Mouse (Mus musculus): ENCODE data around the gene Ptprn2. TPM values are rescaled to one million over a fixed set of nuclear protein-coding genes. Genes with fewer than 3 reads are reported as not detected.

The Ptprn2 gene
- total and polyA plus RNA-seq, 2 experiments from 2014 or later: 18.4 to 101 TPM

DNA sequence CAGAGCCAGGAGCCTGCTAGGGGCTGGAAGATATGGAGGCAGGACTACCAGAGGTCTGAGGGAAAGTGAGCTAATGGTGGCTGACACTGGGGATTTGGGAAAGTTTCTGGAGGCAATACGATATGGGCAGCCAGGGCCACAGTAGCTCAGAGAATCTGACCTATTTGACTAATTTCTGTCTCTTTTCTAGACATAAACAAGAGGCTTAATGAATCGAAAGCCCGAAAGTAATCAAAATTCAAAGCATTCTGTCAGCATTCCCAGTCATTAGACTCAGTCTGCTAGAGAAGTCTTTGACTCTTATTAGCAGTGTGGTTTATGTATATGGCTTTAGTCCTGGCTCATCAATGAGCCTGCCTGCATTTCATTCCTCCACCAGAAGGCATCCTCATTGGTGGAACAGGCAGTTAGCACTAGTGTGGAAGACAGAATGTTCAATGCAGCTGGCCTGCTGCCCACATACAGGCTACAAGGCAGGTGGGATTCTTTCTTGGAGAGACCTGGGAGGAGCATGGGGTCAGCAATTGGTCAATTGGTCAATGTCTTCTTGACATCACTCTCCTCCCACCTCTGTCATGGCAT lies 353.2 kb downstream of the Ptprn2 start:
- 76% methylated on average over 3 of the region's 3 CpGs for WGBS

DNA sequence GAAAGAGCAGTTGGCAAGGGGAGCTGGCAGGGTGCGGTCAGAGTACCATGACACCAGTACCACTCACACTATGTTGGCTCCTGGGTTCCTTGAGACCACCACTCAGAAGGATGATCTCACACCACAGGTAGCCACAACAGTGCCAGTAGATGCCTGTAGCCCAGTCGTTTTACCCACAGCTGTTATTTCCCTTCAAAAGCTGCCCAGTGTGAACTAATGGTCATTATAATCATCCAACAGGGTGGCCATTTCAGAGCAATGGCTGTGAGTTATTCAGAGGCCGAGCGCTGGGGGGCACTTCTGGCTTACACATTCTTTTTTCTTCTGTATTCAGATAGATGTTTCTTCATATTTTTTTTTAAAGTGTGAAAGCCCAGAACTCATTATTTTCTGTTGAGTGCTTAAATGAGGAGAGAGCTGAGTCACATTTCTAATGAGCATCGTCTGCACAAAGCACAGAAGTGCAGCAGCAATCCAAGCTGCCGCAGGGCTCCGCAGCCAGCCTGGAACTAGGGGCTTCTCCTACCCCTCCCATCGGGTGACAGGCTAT lies 357.3 kb downstream of the Ptprn2 start:
- H3K4me2 ChIP-seq (ENCODE audit: low read depth, low read length): no peak overlapping the region
- no peaks in the 10 kb centered on the region for H3K9me3 ChIP-seq (ENCODE audit: low read length)
- 54% methylated on average over 8 of the region's 8 CpGs for WGBS
- H3K27me3 ChIP-seq (ENCODE audit: insufficient read depth, low read length): no peaks in the 10 kb centered on the region
- no peak for TF ChIP-seq CTCF (IDR thresholded peaks at IDR 0.05; ENCODE audit: low read depth)
- ATAC-seq (peak; percentile 61), DNase-seq (ENCODE audit: low spot score) (peak; percentile 61)
- H3K27ac ChIP-seq: no peak overlapping the region
- no peaks in the 10 kb centered on the region for H3K36me3 ChIP-seq (ENCODE audit: insufficient read depth, low read length)
- no peaks in the 10 kb centered on the region; the same call in 1 of the 2 replicates for H3K4me1 ChIP-seq (ENCODE audit: insufficient read depth, low read length)
- H3K9ac ChIP-seq (replicated peaks; ENCODE audit: low read length): no peak overlapping the region
- H3K4me3 ChIP-seq (ENCODE audit: low read length): no peak overlapping the region

More for the DNA sequence above, 353.2 kb downstream of the Ptprn2 start:
- Histone ChIP-seq H3K9me3 (ENCODE audit: low read length) (no peaks in the 10 kb centered on the region), H3K27ac (no peak overlapping the region), H3K9ac (replicated peaks; ENCODE audit: low read length) (no peak overlapping the region), H3K4me2 (ENCODE audit: low read depth, low read length) (no peak overlapping the region), H3K4me1 (ENCODE audit: insufficient read depth, low read length) (no peaks in the 10 kb centered on the region; the same call in 1 of the 2 replicates), H3K4me3 (ENCODE audit: low read length) (no peak overlapping the region), H3K36me3 (ENCODE audit: insufficient read depth, low read length) (no peaks in the 10 kb centered on the region), H3K27me3 (ENCODE audit: insufficient read depth, low read length) (no peaks in the 10 kb centered on the region)
- no peak; the same call in 1 of the 2 replicates for TF ChIP-seq CTCF (IDR thresholded peaks at IDR 0.05; ENCODE audit: low read depth)
- ATAC-seq (no peak), DNase-seq (ENCODE audit: low spot score) (no peak)

DNA sequence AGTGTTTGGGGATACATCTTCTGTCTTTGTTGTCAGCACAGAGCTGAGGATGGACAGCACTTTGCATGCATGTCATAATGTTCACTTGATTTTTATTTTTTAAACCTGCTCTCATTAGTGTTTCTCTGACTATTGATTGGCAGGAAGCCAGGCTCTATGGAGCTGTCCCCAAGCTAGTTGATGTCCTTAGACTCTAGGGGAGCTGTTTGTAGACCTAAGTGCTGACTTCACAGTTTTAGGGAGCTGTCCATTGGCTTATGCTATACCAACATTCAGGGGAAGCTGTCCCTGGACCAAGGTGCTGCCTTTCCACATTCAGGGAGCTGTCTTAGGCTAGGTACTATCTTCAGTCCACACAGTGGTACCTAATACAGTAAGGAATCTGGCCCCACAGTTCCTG lies 360.7 kb downstream of the Ptprn2 start:
- no peak overlapping the region for H3K4me2 ChIP-seq (ENCODE audit: low read depth, low read length)
- H3K4me3 ChIP-seq (ENCODE audit: low read length): no peak overlapping the region
- no peaks in the 10 kb centered on the region for H3K36me3 ChIP-seq (ENCODE audit: insufficient read depth, low read length)
- no peaks in the 10 kb centered on the region for H3K27me3 ChIP-seq (ENCODE audit: insufficient read depth, low read length)
- no peak overlapping the region for H3K27ac ChIP-seq
- no peak for TF ChIP-seq CTCF (IDR thresholded peaks at IDR 0.05; ENCODE audit: low read depth)
- ATAC-seq: no peak
- no peak overlapping the region for H3K9ac ChIP-seq (replicated peaks; ENCODE audit: low read length)
- H3K4me1 ChIP-seq (ENCODE audit: insufficient read depth, low read length): no peaks in the 10 kb centered on the region; the same call in 1 of the 2 replicates
- no peaks in the 10 kb centered on the region for H3K9me3 ChIP-seq (ENCODE audit: low read length)
- no peak for DNase-seq (ENCODE audit: low spot score)

DNA sequence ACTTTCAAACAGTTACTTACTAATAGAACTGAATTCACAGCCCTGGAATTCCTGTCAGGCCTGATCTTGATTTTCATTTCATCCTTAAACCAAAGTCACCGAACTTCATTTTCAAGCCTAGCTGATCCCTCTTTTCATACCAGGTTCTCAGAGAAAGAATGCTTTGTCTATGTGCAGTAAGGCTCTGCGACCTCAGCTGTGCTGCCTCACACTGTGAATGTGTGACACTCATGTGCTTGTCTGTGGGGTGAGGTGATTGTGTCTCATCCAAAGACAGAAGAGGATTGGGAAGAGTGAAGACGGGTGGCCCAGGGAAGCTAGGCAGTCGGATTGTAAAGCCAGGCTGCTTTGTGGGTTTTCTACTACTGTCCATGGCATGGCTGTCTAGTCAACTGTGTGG lies 361.5 kb downstream of the Ptprn2 start:
- 51% methylated on average over 4 of the region's 4 CpGs for WGBS
- Histone ChIP-seq H3K9me3 (ENCODE audit: low read length) (no peaks in the 10 kb centered on the region), H3K4me2 (ENCODE audit: low read depth, low read length) (no peak overlapping the region), H3K36me3 (ENCODE audit: insufficient read depth, low read length) (no peaks in the 10 kb centered on the region), H3K27me3 (ENCODE audit: insufficient read depth, low read length) (no peaks in the 10 kb centered on the region), H3K4me3 (ENCODE audit: low read length) (no peak overlapping the region), H3K9ac (replicated peaks; ENCODE audit: low read length) (no peak overlapping the region), H3K27ac (no peak overlapping the region), H3K4me1 (ENCODE audit: insufficient read depth, low read length) (no peaks in the 10 kb centered on the region; the same call in 1 of the 2 replicates)
- ATAC-seq (no peak), DNase-seq (ENCODE audit: low spot score) (no peak)
- no peak for TF ChIP-seq CTCF (IDR thresholded peaks at IDR 0.05; ENCODE audit: low read depth)

DNA sequence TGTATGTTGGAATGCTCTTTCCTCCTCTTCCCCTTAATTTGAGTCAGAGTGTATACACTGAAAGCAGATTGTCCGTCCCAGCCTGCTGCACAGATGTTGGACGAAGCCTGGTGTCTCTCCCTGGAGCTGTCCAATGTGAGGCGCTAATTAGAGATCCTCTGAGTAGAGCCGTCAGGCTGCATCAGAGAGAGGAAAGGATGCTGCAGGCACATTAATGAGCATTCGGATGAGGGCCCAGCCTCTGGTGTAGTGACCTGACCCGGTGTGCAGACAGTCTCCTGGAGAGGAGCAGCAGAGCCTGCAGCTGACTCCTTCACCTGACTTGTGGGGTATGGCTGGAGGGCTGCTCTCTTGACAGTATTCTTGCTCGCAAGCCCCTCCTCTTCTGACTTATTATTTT lies 370.8 kb downstream of the Ptprn2 start:
- Histone ChIP-seq H3K4me3 (ENCODE audit: low read length) (no peak overlapping the region), H3K4me2 (ENCODE audit: low read depth, low read length) (no peak overlapping the region), H3K9ac (replicated peaks; ENCODE audit: low read length) (no peak overlapping the region), H3K4me1 (ENCODE audit: insufficient read depth, low read length) (no peaks in the 10 kb centered on the region), H3K27ac (no peak overlapping the region), H3K36me3 (ENCODE audit: insufficient read depth, low read length) (no peaks in the 10 kb centered on the region), H3K27me3 (ENCODE audit: insufficient read depth, low read length) (no peaks in the 10 kb centered on the region), H3K9me3 (ENCODE audit: low read length) (no peaks in the 10 kb centered on the region)
- WGBS: 51% methylated on average over 7 of the region's 7 CpGs
- no peak for TF ChIP-seq CTCF (IDR thresholded peaks at IDR 0.05; ENCODE audit: low read depth)
- DNase-seq (ENCODE audit: low spot score) (no peak), ATAC-seq (0 out of 2 replicates have a peak, but pooled peaks have one; percentile 55)

DNA sequence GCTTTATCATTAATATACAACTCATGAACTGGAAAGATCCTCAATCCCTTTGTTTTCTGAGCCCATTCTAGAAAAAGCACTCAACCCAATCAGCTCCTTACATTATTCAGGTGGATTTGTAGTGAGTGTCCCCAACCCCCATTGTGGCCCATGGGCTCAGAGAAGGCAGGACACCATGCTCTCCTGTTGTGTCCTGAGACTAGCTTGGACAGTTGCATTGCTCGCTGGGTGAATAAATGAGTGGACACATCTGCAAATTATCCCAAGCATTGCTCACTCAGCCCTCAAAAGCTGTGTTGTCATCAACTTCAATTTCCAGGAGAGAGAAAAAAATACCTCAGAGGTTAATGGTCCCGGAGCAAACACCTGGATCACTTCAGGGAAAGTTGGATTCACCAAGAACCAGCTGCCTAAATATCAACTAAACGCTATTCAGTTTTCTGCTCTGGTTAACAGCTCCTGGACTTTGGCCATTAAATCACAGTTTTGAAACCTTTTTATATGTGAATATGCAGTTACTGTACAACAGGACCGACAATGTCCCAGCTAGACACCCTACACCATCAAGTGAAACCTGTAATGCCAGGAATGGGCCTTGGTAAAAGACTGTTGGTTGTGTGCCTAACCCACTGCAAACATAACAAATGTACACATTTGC lies 376.0 kb downstream of the Ptprn2 start:
- H3K27ac ChIP-seq: no peak overlapping the region
- 89% methylated on average over 4 of the region's 4 CpGs for WGBS
- no peak overlapping the region for H3K4me2 ChIP-seq (ENCODE audit: low read depth, low read length)
- no peak for DNase-seq (ENCODE audit: low spot score)
- no peak for TF ChIP-seq CTCF (IDR thresholded peaks at IDR 0.05; ENCODE audit: low read depth)
- no peak for ATAC-seq
- no peaks in the 10 kb centered on the region for H3K27me3 ChIP-seq (ENCODE audit: insufficient read depth, low read length)
- H3K4me1 ChIP-seq (ENCODE audit: insufficient read depth, low read length): no peaks in the 10 kb centered on the region
- H3K4me3 ChIP-seq (ENCODE audit: low read length): no peak overlapping the region
- H3K9ac ChIP-seq (replicated peaks; ENCODE audit: low read length): no peak overlapping the region
- no peaks in the 10 kb centered on the region for H3K9me3 ChIP-seq (ENCODE audit: low read length)
- H3K36me3 ChIP-seq (ENCODE audit: insufficient read depth, low read length): no peaks in the 10 kb centered on the region
